Mouse (Mus musculus): ENCODE results near the gene Ppm1m.

DNA sequence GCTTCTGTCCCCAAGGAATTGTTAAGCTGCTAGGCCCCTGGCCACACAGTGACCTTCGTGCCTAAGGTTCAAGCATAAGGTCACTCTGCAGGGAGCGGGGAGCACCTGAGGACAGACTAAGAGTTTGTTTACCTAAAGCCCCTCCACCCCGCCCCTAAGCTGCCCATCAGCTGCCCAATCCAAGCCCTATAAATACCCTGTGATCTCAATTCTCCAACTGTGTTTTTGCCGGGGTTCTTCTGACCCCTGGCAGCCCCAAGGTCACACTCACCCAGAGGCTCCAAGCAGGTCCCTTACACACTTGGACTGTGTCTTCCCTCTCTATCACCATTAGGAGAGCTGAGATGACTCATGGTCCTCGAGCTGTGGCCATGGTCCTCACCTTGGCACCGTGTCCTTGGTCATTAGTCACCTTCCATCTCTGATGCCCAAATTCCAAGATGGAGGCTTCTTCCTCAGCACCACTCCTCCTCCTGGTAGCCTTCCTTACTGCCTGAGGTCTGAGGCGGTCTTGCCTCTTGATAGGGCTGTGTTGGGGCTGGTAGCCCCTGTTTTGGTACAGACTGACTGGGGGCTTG, 6.3 kb upstream of the Ppm1m start:
- no peak for TF ChIP-seq CTCF (IDR thresholded peaks at IDR 0.05; ENCODE audit: low read depth)
- TF ChIP-seq EP300 (IDR thresholded peaks at IDR 0.05; ENCODE audit: low read depth) = no peak

Measured in liver, postnatal 0 days (tissue).